Mouse (Mus musculus): Measurements from ENCODE around the gene Vwa8. TPM values are rescaled to one million over a fixed set of nuclear protein-coding genes. Genes with fewer than 3 reads are reported as not detected.
A peak's percentile ranks its signal among the peaks of the same experiment; 100 is the strongest.

Gene Vwa8
- polyA plus RNA-seq, 1 experiment from 2014 or later: 8.8 TPM

- peak overlapping the region; percentile 28 for H3K4me2 ChIP-seq (replicated peaks; ENCODE audit: low read depth, low read length)
- H3K4me1 ChIP-seq (ENCODE audit: insufficient read depth, low read depth, low read length): peaks cover 10% of the 10 kb centered on the region; the same call in 1 of the 2 replicates
- WGBS: 11% methylated on average over 9 of the region's 9 CpGs
- peak; percentile 98 for ATAC-seq
- H3K4me3 ChIP-seq (ENCODE audit: low read depth, low read length): no peak overlapping the region
- no peaks in the 10 kb centered on the region for H3K9me3 ChIP-seq (ENCODE audit: low read length)
- 0 out of 2 replicates have a peak, but pooled peaks cover 4% of the 10 kb centered on the region for H3K36me3 ChIP-seq (ENCODE audit: insufficient read depth, low read length)
- peak; percentile 88 for DNase-seq (ENCODE audit: low spot score)
- H3K27me3 ChIP-seq (replicated peaks; ENCODE audit: insufficient read depth, low read length): no peaks in the 10 kb centered on the region
- peak overlapping the region; percentile 68 for H3K27ac ChIP-seq (ENCODE audit: low read length)
- peak; percentile 97 for TF ChIP-seq EP300 (IDR thresholded peaks at IDR 0.05)
- no peak for TF ChIP-seq CTCF (IDR thresholded peaks at IDR 0.05)
- no peak overlapping the region for H3K9ac ChIP-seq (replicated peaks; ENCODE audit: low read depth)
Observed at GRCm38 (mm10) chr14:79034511-79034913, 185.7 kb downstream of the Vwa8 start.

- no peak overlapping the region for H3K4me3 ChIP-seq (ENCODE audit: low read depth, low read length)
- peaks cover 10% of the 10 kb centered on the region; the same call in 1 of the 2 replicates for H3K4me1 ChIP-seq (ENCODE audit: insufficient read depth, low read depth, low read length)
- 77% methylated on average over 9 of the region's 9 CpGs for WGBS
- H3K36me3 ChIP-seq (ENCODE audit: insufficient read depth, low read length): 0 out of 2 replicates have a peak, but pooled peaks cover 4% of the 10 kb centered on the region
- no peak overlapping the region for H3K4me2 ChIP-seq (replicated peaks; ENCODE audit: low read depth, low read length)
- H3K27ac ChIP-seq (ENCODE audit: low read length): peak overlapping the region; percentile 68
- no peak overlapping the region for H3K9ac ChIP-seq (replicated peaks; ENCODE audit: low read depth)
- TF ChIP-seq CTCF (IDR thresholded peaks at IDR 0.05): no peak
- TF ChIP-seq EP300 (IDR thresholded peaks at IDR 0.05): no peak
- DNase-seq (ENCODE audit: low spot score): no peak
- H3K9me3 ChIP-seq (ENCODE audit: low read length): no peaks in the 10 kb centered on the region
- no peaks in the 10 kb centered on the region for H3K27me3 ChIP-seq (replicated peaks; ENCODE audit: insufficient read depth, low read length)
- ATAC-seq: no peak
Observed at GRCm38 (mm10) chr14:79035575-79035974, 186.7 kb downstream of the Vwa8 start.

DNA sequence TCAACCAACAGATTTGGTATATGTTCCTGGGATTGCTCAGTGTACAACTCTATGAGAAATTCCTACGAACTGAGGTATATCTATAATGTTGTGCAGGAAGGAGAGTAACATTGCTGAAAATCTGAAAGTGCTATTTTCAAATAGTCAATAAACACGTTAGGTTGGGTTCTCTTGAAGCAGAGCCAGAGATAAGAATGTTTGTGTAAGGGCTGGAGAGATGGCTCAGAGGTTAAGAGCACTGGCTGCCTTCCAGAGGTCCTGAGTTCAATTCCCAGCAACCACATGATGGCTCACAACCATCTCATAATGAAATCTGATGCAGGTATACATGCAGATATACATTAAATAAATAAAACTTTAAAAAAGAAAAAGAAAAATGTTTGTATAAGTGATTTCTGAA is 198.3 kb downstream of the Vwa8 start:
- Histone ChIP-seq H3K4me3 (ENCODE audit: low read depth, low read length) (no peak overlapping the region), H3K9me3 (ENCODE audit: low read length) (no peaks in the 10 kb centered on the region), H3K4me2 (replicated peaks; ENCODE audit: low read depth, low read length) (no peak overlapping the region), H3K36me3 (ENCODE audit: insufficient read depth, low read length) (no peaks in the 10 kb centered on the region), H3K9ac (replicated peaks; ENCODE audit: low read depth) (no peak overlapping the region), H3K27ac (ENCODE audit: low read length) (no peak overlapping the region), H3K4me1 (ENCODE audit: insufficient read depth, low read depth, low read length) (no peaks in the 10 kb centered on the region), H3K27me3 (replicated peaks; ENCODE audit: insufficient read depth, low read length) (no peaks in the 10 kb centered on the region)
- no peak for ATAC-seq
- TF ChIP-seq CTCF (IDR thresholded peaks at IDR 0.05) (no peak), EP300 (IDR thresholded peaks at IDR 0.05) (no peak)
- WGBS: 32% methylated on average over 2 of the region's 2 CpGs
- no peak for DNase-seq (ENCODE audit: low spot score)

DNA sequence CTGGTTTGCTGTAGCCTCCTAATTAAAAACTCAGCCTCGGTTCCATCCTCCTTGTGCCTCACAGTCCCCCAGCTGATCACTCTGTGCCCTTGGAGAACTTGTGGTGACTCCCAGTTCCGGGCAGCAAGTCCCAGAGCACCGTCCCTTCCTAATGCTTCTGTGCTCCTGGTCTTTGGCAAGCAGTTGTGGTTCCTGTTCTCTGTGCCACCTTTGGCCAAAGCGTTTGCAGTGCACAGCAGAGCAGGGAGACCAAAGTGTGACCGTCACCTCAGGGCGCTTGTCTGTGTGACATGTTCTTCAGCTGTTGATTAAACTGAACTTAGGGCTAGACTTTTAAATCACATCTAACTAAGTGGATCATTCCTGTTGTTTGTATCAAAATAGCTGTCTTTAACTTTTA is 199.1 kb downstream of the Vwa8 start:
- Histone ChIP-seq H3K27ac (ENCODE audit: low read length) (no peak overlapping the region), H3K4me3 (ENCODE audit: low read depth, low read length) (no peak overlapping the region), H3K4me1 (ENCODE audit: insufficient read depth, low read depth, low read length) (no peaks in the 10 kb centered on the region), H3K36me3 (ENCODE audit: insufficient read depth, low read length) (no peaks in the 10 kb centered on the region), H3K9me3 (ENCODE audit: low read length) (no peaks in the 10 kb centered on the region), H3K4me2 (replicated peaks; ENCODE audit: low read depth, low read length) (no peak overlapping the region), H3K9ac (replicated peaks; ENCODE audit: low read depth) (no peak overlapping the region), H3K27me3 (replicated peaks; ENCODE audit: insufficient read depth, low read length) (no peaks in the 10 kb centered on the region)
- TF ChIP-seq CTCF (IDR thresholded peaks at IDR 0.05) (no peak), EP300 (IDR thresholded peaks at IDR 0.05) (no peak)
- no peak for DNase-seq (ENCODE audit: low spot score)
- 71% methylated on average over 6 of the region's 6 CpGs for WGBS
- ATAC-seq: no peak

GRCm38 (mm10) chr14:79049544-79049943 is 200.7 kb downstream of the Vwa8 start:
- ATAC-seq (no peak), DNase-seq (ENCODE audit: low spot score) (no peak)
- 69% methylated on average over 11 of the region's 11 CpGs for WGBS
- Histone ChIP-seq H3K36me3 (ENCODE audit: insufficient read depth, low read length) (no peaks in the 10 kb centered on the region), H3K4me3 (ENCODE audit: low read depth, low read length) (no peak overlapping the region), H3K4me1 (ENCODE audit: insufficient read depth, low read depth, low read length) (no peaks in the 10 kb centered on the region), H3K27ac (ENCODE audit: low read length) (no peak overlapping the region), H3K9ac (replicated peaks; ENCODE audit: low read depth) (no peak overlapping the region), H3K9me3 (ENCODE audit: low read length) (no peaks in the 10 kb centered on the region), H3K4me2 (replicated peaks; ENCODE audit: low read depth, low read length) (no peak overlapping the region), H3K27me3 (replicated peaks; ENCODE audit: insufficient read depth, low read length) (no peaks in the 10 kb centered on the region)
- TF ChIP-seq CTCF (IDR thresholded peaks at IDR 0.05): no peak
- TF ChIP-seq EP300 (IDR thresholded peaks at IDR 0.05): no peak

GRCm38 (mm10) chr14:79065636-79066035 is 216.8 kb downstream of the Vwa8 start:
- Histone ChIP-seq H3K27ac (ENCODE audit: low read length) (no peak overlapping the region), H3K4me3 (ENCODE audit: low read depth, low read length) (no peak overlapping the region), H3K4me2 (replicated peaks; ENCODE audit: low read depth, low read length) (no peak overlapping the region), H3K4me1 (ENCODE audit: insufficient read depth, low read depth, low read length) (no peaks in the 10 kb centered on the region), H3K9ac (replicated peaks; ENCODE audit: low read depth) (no peak overlapping the region), H3K36me3 (ENCODE audit: insufficient read depth, low read length) (no peaks in the 10 kb centered on the region), H3K9me3 (ENCODE audit: low read length) (no peaks in the 10 kb centered on the region), H3K27me3 (replicated peaks; ENCODE audit: insufficient read depth, low read length) (no peaks in the 10 kb centered on the region)
- DNase-seq (ENCODE audit: low spot score) (no peak), ATAC-seq (no peak)
- TF ChIP-seq CTCF (IDR thresholded peaks at IDR 0.05) (no peak), EP300 (IDR thresholded peaks at IDR 0.05) (no peak)
- 87% methylated on average over 3 of the region's 3 CpGs for WGBS

DNA sequence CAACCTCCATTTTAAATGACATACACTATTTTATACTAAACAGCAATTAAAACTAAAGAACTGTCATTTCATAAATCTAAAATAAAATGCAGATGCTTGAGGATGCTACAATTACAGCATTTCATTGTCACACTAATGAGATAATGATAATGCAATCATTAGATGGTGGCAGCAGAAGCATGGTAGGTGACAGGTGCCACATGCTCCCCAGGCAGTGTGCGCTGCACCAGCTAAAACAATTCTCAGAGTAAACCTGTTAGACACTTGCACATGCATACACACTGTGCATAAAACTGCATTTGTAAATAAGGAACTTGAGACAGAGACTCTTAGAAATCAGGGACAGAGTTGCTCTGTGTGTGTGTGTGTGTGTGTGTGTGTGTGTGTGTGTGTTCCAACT is 220.7 kb downstream of the Vwa8 start:
- DNase-seq (ENCODE audit: low spot score) (no peak), ATAC-seq (no peak)
- no peaks in the 10 kb centered on the region for H3K36me3 ChIP-seq (ENCODE audit: insufficient read depth, low read length)
- no peak overlapping the region for H3K4me2 ChIP-seq (replicated peaks; ENCODE audit: low read depth, low read length)
- H3K9ac ChIP-seq (replicated peaks; ENCODE audit: low read depth): no peak overlapping the region
- H3K9me3 ChIP-seq (ENCODE audit: low read length): no peaks in the 10 kb centered on the region
- H3K4me3 ChIP-seq (ENCODE audit: low read depth, low read length): no peak overlapping the region
- 90% methylated on average over 1 of the region's 1 CpGs for WGBS
- TF ChIP-seq EP300 (IDR thresholded peaks at IDR 0.05): no peak
- TF ChIP-seq CTCF (IDR thresholded peaks at IDR 0.05): no peak
- no peaks in the 10 kb centered on the region for H3K27me3 ChIP-seq (replicated peaks; ENCODE audit: insufficient read depth, low read length)
- no peak overlapping the region for H3K27ac ChIP-seq (ENCODE audit: low read length)
- no peaks in the 10 kb centered on the region for H3K4me1 ChIP-seq (ENCODE audit: insufficient read depth, low read depth, low read length)
